Comparison of ENCODE assay signal across 22 mouse cellular contexts in the genomic region with DNA sequence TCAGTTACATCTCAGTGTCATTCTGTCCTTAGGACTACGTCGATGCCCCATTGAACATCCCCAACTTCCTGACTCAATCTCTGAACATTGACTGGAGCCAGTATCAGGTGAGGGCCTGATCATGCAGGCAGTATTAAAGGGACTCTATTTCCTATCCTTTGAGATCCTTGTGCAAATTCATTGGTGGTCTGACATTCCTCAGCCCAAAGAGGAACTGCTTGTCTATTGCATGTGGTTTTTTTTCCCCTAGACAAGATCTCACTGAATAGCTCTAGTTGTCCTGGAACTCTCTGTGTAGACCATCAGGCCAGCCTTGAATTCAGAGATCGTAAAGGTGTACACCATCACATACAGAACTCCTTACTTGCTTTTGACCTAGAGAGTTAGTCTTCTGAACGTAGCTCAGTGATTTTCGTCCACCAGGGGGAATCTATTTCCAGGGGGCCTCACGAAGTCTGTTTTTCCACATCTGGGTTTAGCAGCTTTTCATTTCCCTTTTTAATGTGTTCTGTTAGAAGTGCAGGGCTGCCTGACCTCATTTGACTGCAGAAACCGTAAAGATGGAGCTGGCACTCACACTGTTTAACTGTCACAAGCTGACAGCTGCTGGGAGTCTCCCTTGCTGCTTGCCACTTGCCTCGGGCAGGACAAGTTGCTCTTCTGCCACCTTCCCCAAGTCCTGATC. TPM values are rescaled to one million over a fixed set of nuclear protein-coding genes. Genes with fewer than 3 reads are reported as not detected.
DNase-seq lines count a peak whose midpoint lies in the region; ATAC-seq and TF ChIP-seq lines count a peak whose summit lies in the region.
"Had no signal": no experiment of that assay in that cellular context is flagged by ENCODE, and none has a peak within 500 bp of the region (broad histone marks: within the 10 kb centered on the region; RNA-seq: fewer than 3 reads in every experiment).

No protein-coding gene starts in this region.

- no peak overlapping the region for H3K9ac ChIP-seq in hindbrain, postnatal 0 days (replicated peaks; ENCODE audit: low read length)
- no peak overlapping the region for H3K9ac ChIP-seq in hindbrain, embryonic 14.5 days
- H3K9ac ChIP-seq: forebrain, embryonic 12.5 days; liver, embryonic 12.5 days; midbrain, embryonic 13.5 days had no signal

- H3K4me3 ChIP-seq in hindbrain, postnatal 0 days (ENCODE audit: low read length): no peak overlapping the region
- no peak overlapping the region for H3K4me3 ChIP-seq in hindbrain, embryonic 14.5 days (replicated peaks; ENCODE audit: low read length)
- H3K4me3 ChIP-seq: forebrain, embryonic 12.5 days; heart, embryonic 10.5 days; limb, embryonic 10.5 days; liver, embryonic 12.5 days; midbrain, embryonic 13.5 days had no signal

- no peaks in the 10 kb centered on the region for H3K27me3 ChIP-seq in hindbrain, postnatal 0 days (ENCODE audit: insufficient read depth, low read length)
- H3K27me3 ChIP-seq in hindbrain, embryonic 14.5 days (ENCODE audit: control insufficient read depth, insufficient read depth, low read length): no peaks in the 10 kb centered on the region
- H3K27me3 ChIP-seq: forebrain, embryonic 12.5 days; liver, embryonic 12.5 days; midbrain, embryonic 13.5 days; Patski had no signal

- 77% methylated on average over 8 of the region's 8 CpGs for WGBS in hindbrain, postnatal 0 days
- 92% methylated on average over 8 of the region's 8 CpGs for WGBS in hindbrain, embryonic 14.5 days

- no peak overlapping the region for H3K4me2 ChIP-seq in hindbrain, postnatal 0 days (ENCODE audit: low read depth, low read length)
- no peak overlapping the region for H3K4me2 ChIP-seq in hindbrain, embryonic 14.5 days (replicated peaks)
- H3K4me2 ChIP-seq: forebrain, embryonic 12.5 days; liver, embryonic 12.5 days; midbrain, embryonic 13.5 days had no signal

- H3K27ac ChIP-seq in hindbrain, postnatal 0 days: no peak overlapping the region
- H3K27ac ChIP-seq in hindbrain, embryonic 14.5 days: no peak overlapping the region
- H3K27ac ChIP-seq: forebrain, embryonic 12.5 days; heart, embryonic 10.5 days; limb, embryonic 10.5 days; liver, embryonic 12.5 days; midbrain, embryonic 13.5 days had no signal

- ATAC-seq in hindbrain, postnatal 0 days: no peak
- no peak for ATAC-seq in hindbrain, embryonic 14.5 days (ENCODE audit: low FRiP score)
- peak; percentile 75 for ATAC-seq in granulocyte monocyte progenitor cell, adult 5-6 weeks (replicated peaks; ENCODE audit: poor library complexity, severe bottlenecking)
- ATAC-seq: activated CD4-positive, CD25-positive, alpha-beta regulatory T cell, adult 4 months; hindbrain, embryonic 16.5 days; liver, embryonic 12.5 days; midbrain, embryonic 13.5 days; Patski had no signal

- H3K9me3 ChIP-seq in hindbrain, postnatal 0 days (ENCODE audit: low read length): no peaks in the 10 kb centered on the region
- H3K9me3 ChIP-seq in hindbrain, embryonic 14.5 days (ENCODE audit: control insufficient read depth, low read length): no peaks in the 10 kb centered on the region
- H3K9me3 ChIP-seq: forebrain, embryonic 12.5 days; heart, embryonic 10.5 days; limb, embryonic 10.5 days; liver, embryonic 12.5 days; midbrain, embryonic 13.5 days had no signal

- H3K36me3 ChIP-seq in hindbrain, postnatal 0 days (ENCODE audit: insufficient read depth, low read length): peaks cover 61% of the 10 kb centered on the region
- H3K36me3 ChIP-seq in hindbrain, embryonic 14.5 days (replicated peaks; ENCODE audit: control insufficient read depth, insufficient read depth): peaks cover 85% of the 10 kb centered on the region

- peak; percentile 24; the same call in 1 of the 2 replicates for TF ChIP-seq CTCF in hindbrain, postnatal 0 days (IDR thresholded peaks at IDR 0.05; ENCODE audit: low read depth)

- H3K4me1 ChIP-seq in hindbrain, postnatal 0 days (ENCODE audit: insufficient read depth, low read length): no peaks in the 10 kb centered on the region
- H3K4me1 ChIP-seq in hindbrain, embryonic 14.5 days (replicated peaks; ENCODE audit: control insufficient read depth, insufficient read depth, low read length): no peaks in the 10 kb centered on the region
- H3K4me1 ChIP-seq: forebrain, embryonic 12.5 days; heart, embryonic 10.5 days; limb, embryonic 10.5 days; liver, embryonic 12.5 days; midbrain, embryonic 13.5 days had no signal

- DNase-seq in cerebellum, adult 11-12 months: peak; percentile 27
- DNase-seq in cerebellum, postnatal 4 days (ENCODE audit: low spot score in 2 of 2): no peak
- DNase-seq in hindbrain, postnatal 0 days (ENCODE audit: low spot score): no peak
- no peak for DNase-seq in hindbrain, embryonic 14.5 days (ENCODE audit: low spot score)
- DNase-seq in spleen, postnatal 36 days (ENCODE audit: low spot score in 2 of 2): peak; percentile 33
- no peak for DNase-seq in spleen, postnatal 14 days (ENCODE audit: low spot score in 2 of 2)
- DNase-seq in kidney, postnatal 4 days: no peak
- DNase-seq: gastrocnemius, postnatal 25 days; heart, postnatal 14 days; kidney, adult 2 months; kidney, postnatal 36 days; layer of hippocampus, postnatal 36 days had no signal

RNA-seq across cellular contexts. Expression of gene Cpne9, which starts 20.8 kb away (rescaled TPM):
- 4.2 and 16.9 TPM in 2 replicates for total RNA-seq in hindbrain, postnatal 0 days (2014; rRNA removed)
- 16.1 and 18.6 TPM in 2 replicates for polyA plus RNA-seq in hindbrain, postnatal 0 days (2015; fragmentation: Nextera tagmentation; extraction: Ambion mirVana)
- 2.4 and 5.0 TPM in 2 replicates for polyA plus RNA-seq in hindbrain, embryonic 14.5 days (2014; fragmentation: Nextera tagmentation; extraction: Ambion mirVana)
- 0.19 TPM in 1 of 2 replicates, not detected in the other for total RNA-seq in granulocyte monocyte progenitor cell, adult 5-6 weeks (2014; fragmentation: Nextera tagmentation)
- total RNA-seq in granulocyte monocyte progenitor cell, adult 5-6 weeks (2017): 0.39 TPM in 1 of 2 replicates, not detected in the other
- total RNA-seq: gastrocnemius, postnatal 25 days had no signal
- polyA plus RNA-seq: heart, embryonic 10.5 days; small intestine, adult 2 months had no signal

RNA-seq across cellular contexts. Expression of gene Mtmr14, which starts 23.7 kb away (rescaled TPM):
- 48.9 and 49.8 TPM in 2 replicates for total RNA-seq in hindbrain, postnatal 0 days (2014; rRNA removed)
- 29.1 and 34.8 TPM in 2 replicates for polyA plus RNA-seq in hindbrain, postnatal 0 days (2015; fragmentation: Nextera tagmentation; extraction: Ambion mirVana)
- 36.3 and 36.7 TPM in 2 replicates for polyA plus RNA-seq in hindbrain, embryonic 14.5 days (2014; fragmentation: Nextera tagmentation; extraction: Ambion mirVana)
- total RNA-seq in granulocyte monocyte progenitor cell, adult 5-6 weeks (2014; fragmentation: Nextera tagmentation): 32.4 and 37.6 TPM in 2 replicates
- 31.0 and 40.9 TPM in 2 replicates for total RNA-seq in granulocyte monocyte progenitor cell, adult 5-6 weeks (2017)

RNA-seq across cellular contexts. Expression of gene Brpf1, which starts 45.6 kb away (rescaled TPM):
- 34.4 and 34.6 TPM in 2 replicates for total RNA-seq in hindbrain, postnatal 0 days (2014; rRNA removed)
- 12.3 and 12.8 TPM in 2 replicates for polyA plus RNA-seq in hindbrain, postnatal 0 days (2015; fragmentation: Nextera tagmentation; extraction: Ambion mirVana)
- polyA plus RNA-seq in hindbrain, embryonic 14.5 days (2014; fragmentation: Nextera tagmentation; extraction: Ambion mirVana): 17.5 and 18.1 TPM in 2 replicates
- total RNA-seq in granulocyte monocyte progenitor cell, adult 5-6 weeks (2014; fragmentation: Nextera tagmentation): 48.4 and 53.2 TPM in 2 replicates
- 40.0 and 43.8 TPM in 2 replicates for total RNA-seq in granulocyte monocyte progenitor cell, adult 5-6 weeks (2017)

Comparison
In these comparisons a context has a peak if more than half of its experiments do, and no peak if none do; other contexts are left out.
1. DNase-seq: peak in cerebellum, adult 11-12 months (single experiment) and spleen, postnatal 36 days (2 of 2); none in cerebellum, postnatal 4 days (0 of 2), hindbrain, postnatal 0 days (single experiment), hindbrain, embryonic 14.5 days (single experiment), spleen, postnatal 14 days (0 of 2) and kidney, postnatal 4 days (0 of 2).